Mouse (Mus musculus) limb, embryonic 14.5 days (tissue): ENCODE results near the gene Tnrc18. TPM values are rescaled to one million over a fixed set of nuclear protein-coding genes. Genes with fewer than 3 reads are reported as not detected.
A peak's percentile ranks its signal among the peaks of the same experiment; 100 is the strongest.

Experiments used
- ATAC-seq: fragments of 200-750 bp; cut with Nextera tagmentation; 2 replicates; pipeline ENCODE4 v1.8.0; 2017; ENCODE audit warnings: low read depth, moderate number of reproducible peaks, moderate TSS enrichment; ENCODE audit not compliant: low FRiP score
- DNase-seq: peaks from one replicate; pipeline ENCODE4 v3.0.0-alpha.2; 2015; ENCODE audit warnings: low spot score
- H3K27ac ChIP-seq: fragments of 300-500 bp; sonication (generic); replicated peaks from 2 replicates; pipeline ENCODE4 v1.5.1; 2014; ENCODE audit warnings: low read depth, mild to moderate bottlenecking, low read length, moderate library complexity, mixed read lengths
- H3K27me3 ChIP-seq: fragments of 300-500 bp; sonication (generic); 2 replicates; pipeline ENCODE4 v1.6.1; 2014; ENCODE audit warnings: low read length, mixed read lengths; ENCODE audit not compliant: control insufficient read depth, insufficient read depth
- H3K36me3 ChIP-seq: fragments of 300-500 bp; sonication (generic); 2 replicates; pipeline ENCODE4 v1.6.1; 2014; ENCODE audit warnings: mild to moderate bottlenecking, low read length, moderate library complexity, mixed read lengths; ENCODE audit not compliant: control insufficient read depth, insufficient read depth
- H3K4me1 ChIP-seq: fragments of 300-500 bp; sonication (generic); 2 replicates; pipeline ENCODE4 v1.6.1; 2014; ENCODE audit warnings: antibody characterized with exemption, low read length, mixed read lengths; ENCODE audit not compliant: control insufficient read depth, insufficient read depth
- H3K4me2 ChIP-seq: fragments of 300-500 bp; sonication (generic); replicated peaks from 2 replicates; pipeline ENCODE4 v1.6.1; 2014; ENCODE audit warnings: low read depth, mild to moderate bottlenecking, low read length, moderate library complexity; ENCODE audit not compliant: severe bottlenecking
- H3K4me3 ChIP-seq: fragments of 300-500 bp; sonication (generic); replicated peaks from 2 replicates; pipeline ENCODE4 v1.5.1; 2014; ENCODE audit warnings: low read length
- H3K9ac ChIP-seq: fragments of 300-500 bp; sonication (generic); 2 replicates; pipeline ENCODE4 v1.6.1; 2014; ENCODE audit warnings: mild to moderate bottlenecking, low read depth, low read length, moderate library complexity; ENCODE audit not compliant: severe bottlenecking
- H3K9me3 ChIP-seq: fragments of 300-500 bp; sonication (generic); 2 replicates; pipeline ENCODE4 v1.6.1; 2016; ENCODE audit warnings: low read length; ENCODE audit not compliant: control insufficient read depth
- POLR2A ChIP-seq: fragments of 200-500 bp; IDR thresholded peaks from 2 replicates; pipeline ENCODE4 v1.8.0; 2012; ENCODE audit warnings: inconsistent platforms, mild to moderate bottlenecking, moderate library complexity, borderline replicate concordance; ENCODE audit not compliant: insufficient read depth, insufficient read length; ENCODE audit errors: extremely low read depth
- whole genome bisulfite sequencing: fragments of 180-500 bp; shearing (Covaris S2); extraction: QIAGEN DNeasy Blood & Tissue Kit; methylation state at CpG from one replicate; pipeline ENCODE4 v1.1.7; 2014; 5-methylcytosine and 5-hydroxymethylcytosine counted together
- polyA plus RNA-seq, 2 experiments: library from polyadenylated mRNA; depleted of rRNA in 1 of 2; stranded (reverse) in 1 of 2; unstranded in 1 of 2; fragments of >200 nt; fragmentation: Nextera tagmentation in 1 of 2; extraction: Ambion mirVana in 1 of 2; gene quantifications; 2 replicates each; pipeline versions ENCODE4 v1.2.1 to v1.2.3; 2012 to 2014

The Tnrc18 gene
- polyA plus RNA-seq, 2 experiments = 46.6 to 61.1 TPM

- no peaks in the 10 kb centered on the region for H3K27me3 ChIP-seq
- H3K36me3 ChIP-seq = peaks cover 27% of the 10 kb centered on the region
- no peak overlapping the region for H3K4me3 ChIP-seq
- peaks cover 28% of the 10 kb centered on the region for H3K4me1 ChIP-seq
- DNase-seq = no peak
- no peaks in the 10 kb centered on the region for H3K9me3 ChIP-seq
- no peak overlapping the region for H3K4me2 ChIP-seq
- ATAC-seq = no peak
- no peak overlapping the region for H3K9ac ChIP-seq
- 0 out of 2 replicates have a peak overlapping the region, but pooled peaks have one; percentile 11 for H3K27ac ChIP-seq
- no peak for TF ChIP-seq POLR2A
- 56% methylated on average over 13 of the region's 13 CpGs for WGBS
Measured at GRCm38 (mm10) chr5:142797620-142798019, 19.8 kb downstream of the Tnrc18 start.

- DNase-seq (no peak), ATAC-seq (no peak)
- Histone ChIP-seq H3K4me1 (peaks cover 28% of the 10 kb centered on the region), H3K27ac (no peak overlapping the region), H3K27me3 (no peaks in the 10 kb centered on the region), H3K36me3 (peaks cover 30% of the 10 kb centered on the region), H3K9ac (no peak overlapping the region), H3K9me3 (no peaks in the 10 kb centered on the region), H3K4me3 (no peak overlapping the region), H3K4me2 (no peak overlapping the region)
- no peak for TF ChIP-seq POLR2A
- 84% methylated on average over 4 of the region's 4 CpGs for WGBS
Measured at GRCm38 (mm10) chr5:142796921-142797320, 20.5 kb downstream of the Tnrc18 start.

- Histone ChIP-seq H3K27ac (no peak overlapping the region), H3K36me3 (peaks cover 30% of the 10 kb centered on the region), H3K9ac (no peak overlapping the region), H3K4me2 (no peak overlapping the region), H3K9me3 (no peaks in the 10 kb centered on the region), H3K4me1 (peaks cover 15% of the 10 kb centered on the region), H3K27me3 (no peaks in the 10 kb centered on the region), H3K4me3 (no peak overlapping the region)
- TF ChIP-seq POLR2A = no peak
- DNase-seq = no peak
- ATAC-seq = no peak
- WGBS = 86% methylated on average over 13 of the region's 13 CpGs
Measured at GRCm38 (mm10) chr5:142794582-142794981, 22.9 kb downstream of the Tnrc18 start.

- Histone ChIP-seq H3K9ac (no peak overlapping the region), H3K4me3 (no peak overlapping the region), H3K27me3 (no peaks in the 10 kb centered on the region), H3K27ac (no peak overlapping the region), H3K36me3 (peaks cover 30% of the 10 kb centered on the region), H3K4me1 (peaks cover 13% of the 10 kb centered on the region), H3K4me2 (no peak overlapping the region), H3K9me3 (no peaks in the 10 kb centered on the region)
- no peak for TF ChIP-seq POLR2A
- no peak for DNase-seq
- no peak for ATAC-seq
- 79% methylated on average over 2 of the region's 2 CpGs for WGBS
Measured at GRCm38 (mm10) chr5:142794161-142794560, 23.3 kb downstream of the Tnrc18 start.

- H3K36me3 ChIP-seq = peaks cover 43% of the 10 kb centered on the region
- H3K4me2 ChIP-seq = no peak overlapping the region
- 0 out of 2 replicates have a peak, but pooled peaks cover 5% of the 10 kb centered on the region for H3K4me1 ChIP-seq
- TF ChIP-seq POLR2A = no peak
- DNase-seq = no peak
- H3K27me3 ChIP-seq = no peaks in the 10 kb centered on the region
- 93% methylated on average over 4 of the region's 4 CpGs for WGBS
- no peaks in the 10 kb centered on the region for H3K9me3 ChIP-seq
- H3K4me3 ChIP-seq = no peak overlapping the region
- H3K27ac ChIP-seq = no peak overlapping the region
- ATAC-seq = no peak
- H3K9ac ChIP-seq = no peak overlapping the region
Measured at GRCm38 (mm10) chr5:142792594-142792993, 24.9 kb downstream of the Tnrc18 start.

- no peak for ATAC-seq
- Histone ChIP-seq H3K4me2 (no peak overlapping the region), H3K27ac (no peak overlapping the region), H3K4me1 (no peaks in the 10 kb centered on the region), H3K9ac (no peak overlapping the region), H3K27me3 (no peaks in the 10 kb centered on the region), H3K36me3 (peaks cover 72% of the 10 kb centered on the region), H3K9me3 (no peaks in the 10 kb centered on the region), H3K4me3 (no peak overlapping the region)
- no peak for DNase-seq
- 99% methylated on average over 14 of the region's 23 CpGs for WGBS
- no peak for TF ChIP-seq POLR2A
Measured at GRCm38 (mm10) chr5:142788279-142788678, 29.2 kb downstream of the Tnrc18 start.
